Mouse (Mus musculus) neural tube, embryonic 11.5 days (tissue): ENCODE measurements at regions not wholly inside any gene's neighbourhood (a gene's known extent, or its start where the extent isn't known, plus 50 kb on each side); places are given as distances from the start of the nearest gene placed in this dataset.

Experiments
- ATAC-seq: fragments of 200-750 bp; cut with Nextera tagmentation; 2 replicates; pipeline ENCODE4 v1.8.0; 2017; ENCODE audit warnings: moderate number of reproducible peaks, mild to moderate bottlenecking, moderate TSS enrichment, moderate library complexity; ENCODE audit not compliant: insufficient read depth, low FRiP score, low TSS enrichment
- DNase-seq: peaks from one replicate; pipeline ENCODE4 v3.0.0-alpha.2; 2015; ENCODE audit warnings: low spot score
- H3K27ac ChIP-seq: fragments of 300-500 bp; sonication (generic); 2 replicates; pipeline ENCODE4 v1.5.1; 2014; ENCODE audit warnings: low read depth, mild to moderate bottlenecking, low read length
- H3K27me3 ChIP-seq: fragments of 300-500 bp; sonication (generic); 2 replicates; pipeline ENCODE4 v1.6.1; 2014; ENCODE audit warnings: mild to moderate bottlenecking, low read length, mixed read lengths; ENCODE audit not compliant: control insufficient read depth, insufficient read depth
- H3K36me3 ChIP-seq: fragments of 300-500 bp; sonication (generic); 2 replicates; pipeline ENCODE4 v1.6.1; 2014; ENCODE audit warnings: mild to moderate bottlenecking, low read length, moderate library complexity, mixed read lengths; ENCODE audit not compliant: control insufficient read depth, insufficient read depth
- H3K4me1 ChIP-seq: fragments of 300-500 bp; sonication (generic); 2 replicates; pipeline ENCODE4 v1.6.1; 2014; ENCODE audit warnings: low read length, mixed read lengths; ENCODE audit not compliant: control insufficient read depth, insufficient read depth
- H3K4me2 ChIP-seq: fragments of 300-500 bp; sonication (generic); 2 replicates; pipeline ENCODE4 v1.6.1; 2014; ENCODE audit warnings: low read depth, mild to moderate bottlenecking, moderate library complexity
- H3K4me3 ChIP-seq: fragments of 300-500 bp; sonication (generic); 2 replicates; pipeline ENCODE4 v1.5.1; 2014; ENCODE audit warnings: low read depth, low read length
- H3K9ac ChIP-seq: fragments of 300-500 bp; sonication (generic); 2 replicates; pipeline ENCODE4 v1.6.1; 2014; ENCODE audit warnings: mild to moderate bottlenecking, low read length
- H3K9me3 ChIP-seq: fragments of 300-500 bp; sonication (generic); 2 replicates; pipeline ENCODE4 v1.6.1; 2016; ENCODE audit warnings: low read length; ENCODE audit not compliant: control insufficient read depth
- WGBS: fragments of 180-500 bp; shearing (Covaris S2); extraction: QIAGEN DNeasy Blood & Tissue Kit; methylation state at CpG from one replicate; pipeline ENCODE4 v1.1.7; 2014; 5-methylcytosine and 5-hydroxymethylcytosine counted together

- H3K4me1 ChIP-seq, result 0 out of 2 replicates have a peak, but pooled peaks cover 4% of the 10 kb centered on the region
- H3K9me3 ChIP-seq, result no peaks in the 10 kb centered on the region
- ATAC-seq (no peak; the same call in 1 of the 2 replicates), DNase-seq (peak; percentile 30)
- H3K4me3 ChIP-seq, result no peak overlapping the region
- no peak overlapping the region for H3K4me2 ChIP-seq
- H3K36me3 ChIP-seq, result no peaks in the 10 kb centered on the region
- H3K27me3 ChIP-seq, result no peaks in the 10 kb centered on the region
- WGBS, result 43% methylated on average over 6 of the region's 6 CpGs
- H3K9ac ChIP-seq, result no peak overlapping the region
- H3K27ac ChIP-seq, result 0 out of 2 replicates have a peak overlapping the region, but pooled peaks have one; percentile 27
These were observed 177.7 kb downstream of the Pros1 start for GRCm38 (mm10) chr16:63031802-63032201.

- DNase-seq (no peak), ATAC-seq (no peak)
- no peak overlapping the region for H3K9ac ChIP-seq
- H3K27ac ChIP-seq, result no peak overlapping the region
- no peak overlapping the region for H3K4me3 ChIP-seq
- no peak overlapping the region for H3K4me2 ChIP-seq
- no peaks in the 10 kb centered on the region for H3K9me3 ChIP-seq
- no peaks in the 10 kb centered on the region for H3K27me3 ChIP-seq
- H3K4me1 ChIP-seq, result no peaks in the 10 kb centered on the region
- H3K36me3 ChIP-seq, result no peaks in the 10 kb centered on the region
- 68% methylated on average over 1 of the region's 1 CpGs for WGBS
These were observed 195.0 kb downstream of the Pros1 start for GRCm38 (mm10) chr16:63049100-63049499.

- H3K27me3 ChIP-seq, result no peaks in the 10 kb centered on the region
- ATAC-seq (no peak), DNase-seq (no peak)
- H3K4me3 ChIP-seq, result no peak overlapping the region
- H3K4me1 ChIP-seq, result no peaks in the 10 kb centered on the region
- H3K9me3 ChIP-seq, result no peaks in the 10 kb centered on the region
- H3K27ac ChIP-seq, result no peak overlapping the region
- H3K4me2 ChIP-seq, result no peak overlapping the region
- H3K9ac ChIP-seq, result no peak overlapping the region
- no peaks in the 10 kb centered on the region for H3K36me3 ChIP-seq
These were observed 208.8 kb downstream of the Pros1 start for GRCm38 (mm10) chr16:63062883-63063282.

- ATAC-seq (no peak), DNase-seq (no peak)
- 90% methylated on average over 2 of the region's 2 CpGs for WGBS
These were observed 215.9 kb downstream of the Pros1 start for GRCm38 (mm10) chr16:63069987-63070386.

GRCm38 (mm10) chr16:63075814-63076213 lies 221.7 kb downstream of the Pros1 start:
- Histone ChIP-seq H3K9ac (no peak overlapping the region), H3K36me3 (no peaks in the 10 kb centered on the region), H3K4me2 (no peak overlapping the region), H3K27ac (no peak overlapping the region), H3K27me3 (no peaks in the 10 kb centered on the region), H3K4me1 (no peaks in the 10 kb centered on the region), H3K4me3 (no peak overlapping the region), H3K9me3 (no peaks in the 10 kb centered on the region)
- no peak for DNase-seq
- no peak for ATAC-seq
- 60% methylated on average over 4 of the region's 4 CpGs for WGBS

More at GRCm38 (mm10) chr16:63069987-63070386, 215.9 kb downstream of the Pros1 start:
- Histone ChIP-seq H3K4me1 (no peaks in the 10 kb centered on the region), H3K4me3 (no peak overlapping the region), H3K9me3 (no peaks in the 10 kb centered on the region), H3K27ac (no peak overlapping the region), H3K9ac (no peak overlapping the region), H3K4me2 (no peak overlapping the region), H3K27me3 (no peaks in the 10 kb centered on the region), H3K36me3 (no peaks in the 10 kb centered on the region)

- Histone ChIP-seq H3K9ac (no peak overlapping the region), H3K4me1 (peaks cover 8% of the 10 kb centered on the region; the same call in 1 of the 2 replicates), H3K9me3 (no peaks in the 10 kb centered on the region), H3K27me3 (no peaks in the 10 kb centered on the region), H3K4me2 (no peak overlapping the region), H3K27ac (0 out of 2 replicates have a peak overlapping the region, but pooled peaks have one; percentile 10), H3K36me3 (no peaks in the 10 kb centered on the region), H3K4me3 (no peak overlapping the region)
- WGBS, result 69% methylated on average over 3 of the region's 3 CpGs
- ATAC-seq, result no peak
- DNase-seq, result no peak
These were observed 227.3 kb downstream of the Pros1 start for GRCm38 (mm10) chr16:63081383-63081782.

GRCm38 (mm10) chr16:63083256-63083655 lies 229.1 kb downstream of the Pros1 start:
- no peaks in the 10 kb centered on the region for H3K9me3 ChIP-seq
- H3K36me3 ChIP-seq, result no peaks in the 10 kb centered on the region
- no peaks in the 10 kb centered on the region for H3K27me3 ChIP-seq
- H3K4me3 ChIP-seq, result no peak overlapping the region
- WGBS, result 47% methylated on average over 5 of the region's 5 CpGs
- ATAC-seq, result no peak
- H3K4me1 ChIP-seq, result peaks cover 8% of the 10 kb centered on the region; the same call in 1 of the 2 replicates
- no peak overlapping the region for H3K4me2 ChIP-seq
- H3K27ac ChIP-seq, result no peak overlapping the region
- DNase-seq, result no peak
- H3K9ac ChIP-seq, result no peak overlapping the region

- ATAC-seq, result peak; percentile 73
- Histone ChIP-seq H3K4me1 (peaks cover 8% of the 10 kb centered on the region; the same call in 1 of the 2 replicates), H3K27ac (peak overlapping the region; percentile 42; the same call in 1 of the 2 replicates), H3K9me3 (no peaks in the 10 kb centered on the region), H3K27me3 (no peaks in the 10 kb centered on the region), H3K4me3 (no peak overlapping the region), H3K36me3 (no peaks in the 10 kb centered on the region), H3K9ac (no peak overlapping the region), H3K4me2 (no peak overlapping the region)
- peak; percentile 42 for DNase-seq
- 32% methylated on average over 10 of the region's 10 CpGs for WGBS
These were observed 230.1 kb downstream of the Pros1 start for GRCm38 (mm10) chr16:63084021-63084756.
